Mouse (Mus musculus): ENCODE data around the gene Rnf7. TPM values are rescaled to one million over a fixed set of nuclear protein-coding genes. Genes with fewer than 3 reads are reported as not detected.
"Not testable (repeated sequence)": the region's sequence is repeated elsewhere in the genome, so short reads cannot be mapped to it uniquely, and the experiment has no call there.

Rnf7 gene
- polyA plus RNA-seq (2012; rRNA removed): 321 and 364 TPM in 2 replicates

DNA sequence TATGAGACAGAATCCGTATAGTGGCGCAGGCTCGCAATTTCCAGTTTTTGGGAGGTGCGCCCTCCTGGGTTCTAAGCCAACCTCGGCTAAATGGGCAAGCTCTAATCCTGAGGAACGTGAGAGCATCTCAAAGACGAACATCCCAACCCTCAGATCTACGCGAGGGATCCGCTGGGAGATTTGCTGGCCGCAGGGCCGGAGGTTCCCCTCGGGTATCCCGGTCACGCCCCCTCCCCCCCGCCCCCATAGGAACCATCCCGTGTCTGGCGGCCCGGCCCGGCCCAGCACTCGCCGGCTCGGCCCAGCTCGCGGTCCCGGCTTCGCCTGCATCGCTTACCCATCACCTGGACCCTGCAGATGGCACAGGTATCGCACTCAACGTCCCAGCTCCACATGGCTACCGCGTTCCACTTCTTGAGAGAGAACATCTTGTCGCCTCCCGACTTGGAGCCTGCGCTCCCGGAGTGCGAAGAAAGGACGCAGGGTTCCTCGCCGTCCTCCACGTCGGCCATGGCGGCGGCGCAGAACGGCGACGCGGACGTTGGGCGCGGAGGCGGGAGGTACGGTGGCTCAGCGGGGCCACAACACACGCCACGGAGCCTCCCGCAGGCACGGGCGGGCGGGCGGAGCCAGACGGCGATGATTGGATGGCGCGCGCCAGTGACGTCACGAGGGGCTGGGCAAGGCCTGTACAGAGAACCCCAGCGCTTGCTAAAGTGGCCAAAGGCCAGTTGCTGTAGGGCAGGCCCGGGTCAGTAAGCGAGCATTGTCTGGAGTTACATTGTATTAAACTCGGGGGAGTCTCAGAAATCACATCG is at the start of gene Rnf7:
TSS of gene Rnf7 (minus strand) at position 605 of the 818 bp plus-strand sequence.
- Histone ChIP-seq H3K27ac (ENCODE audit: control insufficient read depth, insufficient read depth, low read depth, low read length) (peak within 1 kb of the TSS; percentile 97), H3K36me3 (ENCODE audit: control insufficient read depth, insufficient read depth, low read length) (no peaks in the 10 kb centered on the region), H3K4me1 (ENCODE audit: control insufficient read depth, insufficient read depth, low read length) (peaks cover 8% of the 10 kb centered on the region), H3K4me3 (ENCODE audit: control insufficient read depth, low read depth, low read length) (peak within 1 kb of the TSS; percentile 97), H3K27me3 (ENCODE audit: control insufficient read depth, insufficient read depth, low read length) (no peaks in the 10 kb centered on the region)
- peak; percentile 82 for TF ChIP-seq POLR2A (IDR thresholded peaks at IDR 0.05; ENCODE audit: control insufficient read depth, low read depth, low read length)
- no peak for TF ChIP-seq CTCF (IDR thresholded peaks at IDR 0.05; ENCODE audit: control insufficient read depth, insufficient read depth, insufficient replicate concordance, low read depth, low read length)

DNA sequence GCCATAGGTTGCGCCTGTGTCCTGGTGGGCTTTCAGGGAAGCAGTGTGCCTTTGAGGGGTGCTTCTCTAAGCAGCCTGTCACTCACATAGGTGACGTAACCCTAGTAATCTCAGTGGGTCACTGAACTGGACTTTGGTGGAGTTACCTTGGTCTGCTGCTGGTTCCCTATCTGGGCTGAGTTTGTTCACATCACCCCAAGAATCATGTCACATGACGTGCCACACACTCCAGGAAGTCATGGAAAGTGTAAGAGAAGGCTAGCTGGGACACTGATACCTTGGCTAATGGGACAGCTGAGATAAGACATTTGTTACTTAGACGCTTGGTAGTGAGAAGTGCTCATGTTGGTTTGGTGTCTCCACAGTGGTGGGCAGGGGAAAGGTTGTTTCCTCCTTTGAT is 47.5 kb upstream of the Rnf7 start:
- Histone ChIP-seq H3K4me3 (ENCODE audit: control insufficient read depth, low read depth, low read length) (peak overlapping the region; percentile 64), H3K36me3 (ENCODE audit: control insufficient read depth, insufficient read depth, low read length) (no peaks in the 10 kb centered on the region), H3K27ac (ENCODE audit: control insufficient read depth, insufficient read depth, low read depth, low read length) (no peak overlapping the region), H3K4me1 (ENCODE audit: control insufficient read depth, insufficient read depth, low read length) (peaks cover 7% of the 10 kb centered on the region), H3K27me3 (ENCODE audit: control insufficient read depth, insufficient read depth, low read length) (no peaks in the 10 kb centered on the region)
- no peak for TF ChIP-seq POLR2A (IDR thresholded peaks at IDR 0.05; ENCODE audit: control insufficient read depth, low read depth, low read length)
- TF ChIP-seq CTCF (IDR thresholded peaks at IDR 0.05; ENCODE audit: control insufficient read depth, insufficient read depth, insufficient replicate concordance, low read depth, low read length): no peak

DNA sequence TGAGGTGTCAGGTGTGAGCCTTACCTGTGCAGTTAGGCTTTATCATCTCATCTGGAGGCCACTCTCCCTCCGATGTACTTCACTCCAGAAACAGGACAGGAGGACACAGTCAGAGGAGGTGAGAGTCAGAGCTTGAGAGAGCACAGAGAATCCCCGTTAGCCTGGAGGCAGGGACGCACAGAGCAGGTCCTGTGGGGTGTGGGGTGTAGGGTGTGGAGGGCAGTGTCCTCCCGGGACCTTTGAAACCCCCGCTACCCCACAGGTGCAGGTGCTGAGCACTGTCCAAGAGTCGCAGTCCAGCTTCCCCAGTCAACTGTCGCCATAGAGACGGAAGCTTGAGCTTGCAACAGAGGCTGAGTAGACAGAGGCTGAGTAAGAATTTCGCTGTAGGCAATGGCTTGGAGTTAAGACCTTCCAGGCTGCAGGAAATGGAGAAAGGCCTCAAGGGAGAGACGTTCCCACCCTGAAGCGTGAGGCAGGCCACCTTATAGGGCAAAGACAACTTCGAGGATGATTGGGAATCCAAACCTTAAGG is 46.6 kb upstream of the Rnf7 start, which contains the start of gene Gm28729:
TSS of gene Gm28729 (minus strand) at position 293 of the 535 bp plus-strand sequence.
- no peak; the same call in 1 of the 2 replicates for TF ChIP-seq POLR2A (IDR thresholded peaks at IDR 0.05; ENCODE audit: control insufficient read depth, low read depth, low read length)
- no peak for TF ChIP-seq CTCF (IDR thresholded peaks at IDR 0.05; ENCODE audit: control insufficient read depth, insufficient read depth, insufficient replicate concordance, low read depth, low read length)
- peak within 1 kb of the TSS; percentile 75 for H3K4me3 ChIP-seq (ENCODE audit: control insufficient read depth, low read depth, low read length)
- peaks cover 7% of the 10 kb centered on the region for H3K4me1 ChIP-seq (ENCODE audit: control insufficient read depth, insufficient read depth, low read length)
- H3K27me3 ChIP-seq (ENCODE audit: control insufficient read depth, insufficient read depth, low read length): no peaks in the 10 kb centered on the region
- no peak within 1 kb of the TSS for H3K27ac ChIP-seq (ENCODE audit: control insufficient read depth, insufficient read depth, low read depth, low read length)
- H3K36me3 ChIP-seq (ENCODE audit: control insufficient read depth, insufficient read depth, low read length): no peaks in the 10 kb centered on the region

DNA sequence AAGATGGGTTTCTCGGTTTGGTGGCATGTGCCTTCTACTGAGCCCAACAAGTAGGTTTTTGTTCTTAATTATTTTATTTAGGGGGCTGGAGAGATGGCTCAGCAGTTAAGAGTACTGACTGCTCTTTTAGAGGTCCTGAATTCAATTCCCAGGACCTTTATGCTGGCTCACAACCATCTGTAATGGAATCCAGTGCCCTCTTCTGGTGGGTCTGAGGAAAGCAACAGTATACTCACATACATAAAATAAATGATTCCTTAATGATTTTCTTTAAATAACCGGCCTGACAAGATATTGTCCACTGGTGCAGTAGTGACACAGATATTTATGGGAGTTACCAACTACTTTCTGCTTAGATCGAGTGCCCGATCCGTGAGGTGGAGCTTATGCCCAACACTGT is 44.7 kb upstream of the Rnf7 start:
- H3K27me3 ChIP-seq (ENCODE audit: control insufficient read depth, insufficient read depth, low read length): no peaks in the 10 kb centered on the region
- TF ChIP-seq CTCF (IDR thresholded peaks at IDR 0.05; ENCODE audit: control insufficient read depth, insufficient read depth, insufficient replicate concordance, low read depth, low read length) (no peak), POLR2A (IDR thresholded peaks at IDR 0.05; ENCODE audit: control insufficient read depth, low read depth, low read length) (no peak)
- no peak overlapping the region for H3K27ac ChIP-seq (ENCODE audit: control insufficient read depth, insufficient read depth, low read depth, low read length)
- H3K4me3 ChIP-seq (ENCODE audit: control insufficient read depth, low read depth, low read length): no peak overlapping the region
- peaks cover 7% of the 10 kb centered on the region for H3K4me1 ChIP-seq (ENCODE audit: control insufficient read depth, insufficient read depth, low read length)
- H3K36me3 ChIP-seq (ENCODE audit: control insufficient read depth, insufficient read depth, low read length): no peaks in the 10 kb centered on the region

DNA sequence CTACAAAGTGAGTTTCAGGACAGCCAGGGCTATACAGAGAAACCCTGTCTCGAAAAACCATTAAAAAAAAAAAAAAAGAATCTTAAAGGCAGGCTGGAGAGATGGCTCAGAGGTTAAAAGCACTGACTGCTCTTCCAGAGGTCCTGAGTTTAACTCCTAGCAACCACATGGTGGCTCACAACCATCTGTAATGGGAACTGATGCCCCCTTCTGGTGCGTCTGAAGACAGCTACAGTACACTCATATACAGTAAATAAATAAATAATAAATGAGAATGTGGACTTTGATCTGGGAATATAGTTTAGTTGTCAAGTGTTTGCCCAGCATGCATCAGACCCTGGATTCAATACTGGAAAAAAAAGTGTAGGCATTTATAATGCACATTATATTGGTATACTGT is 43.1 kb upstream of the Rnf7 start:
- H3K4me1 ChIP-seq (ENCODE audit: control insufficient read depth, insufficient read depth, low read length); H3K4me3 ChIP-seq (ENCODE audit: control insufficient read depth, low read depth, low read length); H3K36me3 ChIP-seq (ENCODE audit: control insufficient read depth, insufficient read depth, low read length); H3K27ac ChIP-seq (ENCODE audit: control insufficient read depth, insufficient read depth, low read depth, low read length); H3K27me3 ChIP-seq (ENCODE audit: control insufficient read depth, insufficient read depth, low read length): not testable (repeated sequence)

DNA sequence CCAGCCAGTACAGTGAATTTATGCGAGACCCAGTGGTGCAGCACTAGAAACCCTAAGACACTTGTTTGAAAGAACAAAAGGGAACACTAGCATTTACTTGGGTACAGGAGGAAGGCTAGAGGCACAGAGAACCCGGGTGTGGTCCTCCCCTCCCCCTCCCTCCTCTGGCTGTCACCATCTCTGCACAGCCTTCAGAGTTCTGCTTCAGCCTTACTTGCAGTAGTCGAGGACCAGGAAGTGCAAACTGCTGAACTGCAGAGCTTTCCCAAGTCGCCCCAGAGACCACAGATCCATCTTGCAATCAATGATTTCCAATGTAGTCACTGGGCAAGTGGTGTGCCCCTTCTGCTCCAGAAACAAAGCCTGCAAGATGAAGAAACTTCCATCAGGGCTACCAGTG is 39.0 kb upstream of the Rnf7 start:
- no peaks in the 10 kb centered on the region for H3K4me1 ChIP-seq (ENCODE audit: control insufficient read depth, insufficient read depth, low read length)
- H3K36me3 ChIP-seq (ENCODE audit: control insufficient read depth, insufficient read depth, low read length): no peaks in the 10 kb centered on the region
- no peak for TF ChIP-seq CTCF (IDR thresholded peaks at IDR 0.05; ENCODE audit: control insufficient read depth, insufficient read depth, insufficient replicate concordance, low read depth, low read length)
- no peak for TF ChIP-seq POLR2A (IDR thresholded peaks at IDR 0.05; ENCODE audit: control insufficient read depth, low read depth, low read length)
- H3K27me3 ChIP-seq (ENCODE audit: control insufficient read depth, insufficient read depth, low read length): no peaks in the 10 kb centered on the region
- H3K4me3 ChIP-seq (ENCODE audit: control insufficient read depth, low read depth, low read length): no peak overlapping the region
- no peak overlapping the region for H3K27ac ChIP-seq (ENCODE audit: control insufficient read depth, insufficient read depth, low read depth, low read length)

DNA sequence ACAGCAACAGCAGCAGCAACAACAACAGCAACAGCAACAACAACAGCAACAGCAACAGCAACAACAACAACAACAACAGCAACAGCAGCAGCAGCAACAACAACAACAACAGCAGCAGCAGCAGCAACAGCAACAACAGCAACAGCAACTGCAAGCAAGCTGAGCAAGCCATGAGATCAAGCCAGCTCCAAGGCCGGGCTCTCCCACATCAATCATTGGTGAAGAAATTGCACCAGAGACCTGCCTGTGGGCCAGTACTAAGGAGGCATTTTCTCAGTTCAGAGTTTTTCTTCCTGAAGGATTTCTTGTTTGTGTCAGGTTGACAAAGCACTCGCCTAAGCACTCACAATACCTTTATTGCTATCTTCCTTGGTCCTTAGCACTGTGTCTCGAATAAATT is 38.3 kb upstream of the Rnf7 start:
- no peak for TF ChIP-seq CTCF (IDR thresholded peaks at IDR 0.05; ENCODE audit: control insufficient read depth, insufficient read depth, insufficient replicate concordance, low read depth, low read length)
- no peak for TF ChIP-seq POLR2A (IDR thresholded peaks at IDR 0.05; ENCODE audit: control insufficient read depth, low read depth, low read length)
- H3K4me3 ChIP-seq (ENCODE audit: control insufficient read depth, low read depth, low read length): no peak overlapping the region
- H3K36me3 ChIP-seq (ENCODE audit: control insufficient read depth, insufficient read depth, low read length): no peaks in the 10 kb centered on the region
- no peak overlapping the region for H3K27ac ChIP-seq (ENCODE audit: control insufficient read depth, insufficient read depth, low read depth, low read length)
- H3K4me1 ChIP-seq (ENCODE audit: control insufficient read depth, insufficient read depth, low read length): no peaks in the 10 kb centered on the region
- H3K27me3 ChIP-seq (ENCODE audit: control insufficient read depth, insufficient read depth, low read length): no peaks in the 10 kb centered on the region
